Mouse (Mus musculus) ES-E14 (cell line): ENCODE results near the gene Gm7073.

Experiments used
- CHD2 ChIP-seq: IDR thresholded peaks from 2 replicates; pipeline ENCODE4 v1.6.1; 2014; ENCODE audit warnings: mild to moderate bottlenecking, low read depth, low read length, inconsistent platforms
- HCFC1 ChIP-seq: IDR thresholded peaks from 2 replicates; pipeline ENCODE4 v1.6.1; 2012; ENCODE audit warnings: low read length, inconsistent platforms, borderline replicate concordance; ENCODE audit not compliant: insufficient read depth
- MAFK ChIP-seq: IDR thresholded peaks from 2 replicates; pipeline ENCODE4 v1.6.1; 2014; ENCODE audit warnings: mild to moderate bottlenecking, low read depth, low read length, inconsistent platforms; ENCODE audit not compliant: insufficient read depth
- ZC3H11A ChIP-seq: IDR thresholded peaks from 2 replicates; pipeline ENCODE4 v1.6.1; 2012; ENCODE audit warnings: low read depth, mild to moderate bottlenecking, inconsistent platforms, low read length, borderline replicate concordance
- ZNF384 ChIP-seq: IDR thresholded peaks from 2 replicates; pipeline ENCODE4 v1.6.1; 2012; ENCODE audit warnings: low read depth, low read length, inconsistent platforms

DNA sequence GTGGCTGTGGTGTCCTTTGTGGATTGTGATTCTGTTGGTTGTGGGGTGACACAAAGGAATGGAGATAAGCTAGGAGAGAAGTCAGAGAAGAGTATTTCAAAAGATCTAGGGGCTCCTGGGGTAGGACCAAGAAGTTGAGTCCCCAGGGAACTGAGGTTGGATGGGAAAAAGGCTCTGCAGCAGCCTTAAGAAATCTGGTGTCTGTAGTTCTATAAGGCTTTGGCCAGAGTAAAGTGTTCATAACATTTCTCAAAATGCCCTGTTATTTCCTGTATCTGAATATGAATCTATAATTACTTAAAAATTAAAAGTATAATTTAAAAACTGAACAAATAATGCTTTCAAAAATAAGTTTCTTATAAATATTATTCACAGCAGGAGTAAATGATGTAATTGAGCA is at the start of gene Gm7073:
- no peak for TF ChIP-seq ZC3H11A
- TF ChIP-seq MAFK, result no peak
- TF ChIP-seq CHD2, result no peak
- no peak for TF ChIP-seq ZNF384
- TF ChIP-seq HCFC1, result no peak
